Mouse (Mus musculus) B cell, adult (primary cell): ENCODE data around the gene Rhox4e. TPM values are rescaled to one million over a fixed set of nuclear protein-coding genes. Genes with fewer than 3 reads are reported as not detected.

ENCODE experiments used
- total RNA-seq: library from RNA; stranded (reverse); gene quantifications from 4 replicates; pipeline ENCODE4 v1.2.4, GENCODE M21; 2023; ENCODE audit not compliant: inconsistent age

Rhox4e gene
- total RNA-seq: not detected in 4 replicates

DNA sequence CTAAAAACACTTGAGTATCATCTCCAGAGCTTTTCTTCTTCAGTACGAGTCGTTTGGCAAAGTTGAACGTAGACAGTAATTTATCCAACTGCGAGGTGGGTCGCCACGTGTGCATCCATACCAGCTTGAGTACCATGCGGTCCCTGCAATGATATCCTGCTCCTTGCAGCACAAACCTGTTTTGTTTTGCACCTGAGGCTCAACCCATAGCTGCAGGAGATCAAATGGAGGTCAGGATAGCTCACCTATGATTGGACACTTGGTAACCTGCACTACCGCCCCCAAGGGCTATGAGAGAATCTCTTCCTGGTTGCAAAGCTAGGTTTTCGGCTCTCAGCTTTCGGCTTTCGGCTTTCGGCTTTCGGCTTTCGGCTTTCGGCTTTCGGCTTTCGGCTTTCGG is at the start of gene Rhox4e:
Rhox4e (plus strand) TSS at position 301 of the 400 bp plus-strand sequence.

DNA sequence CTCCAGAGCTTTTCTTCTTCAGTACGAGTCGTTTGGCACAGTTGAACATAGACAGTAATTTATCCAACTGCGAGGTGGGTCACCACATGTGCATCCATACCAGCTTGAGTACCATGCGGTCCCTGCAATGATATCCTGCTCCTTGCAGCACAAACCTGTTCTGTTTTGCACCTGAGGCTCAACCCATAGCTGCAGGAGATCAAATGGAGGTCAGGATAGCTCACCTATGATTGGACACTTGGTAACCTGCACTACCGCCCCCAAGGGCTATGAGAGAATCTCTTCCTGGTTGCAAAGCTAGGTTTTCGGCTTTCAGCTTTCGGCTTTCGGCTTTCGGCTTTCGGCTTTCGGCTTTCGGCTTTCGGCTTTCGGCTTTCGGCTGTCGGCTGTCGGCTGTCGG is 43.2 kb upstream of the Rhox4e start, which contains the start of gene Rhox4d:
Rhox4d (plus strand) TSS at position 301 of the 400 bp plus-strand sequence.

DNA sequence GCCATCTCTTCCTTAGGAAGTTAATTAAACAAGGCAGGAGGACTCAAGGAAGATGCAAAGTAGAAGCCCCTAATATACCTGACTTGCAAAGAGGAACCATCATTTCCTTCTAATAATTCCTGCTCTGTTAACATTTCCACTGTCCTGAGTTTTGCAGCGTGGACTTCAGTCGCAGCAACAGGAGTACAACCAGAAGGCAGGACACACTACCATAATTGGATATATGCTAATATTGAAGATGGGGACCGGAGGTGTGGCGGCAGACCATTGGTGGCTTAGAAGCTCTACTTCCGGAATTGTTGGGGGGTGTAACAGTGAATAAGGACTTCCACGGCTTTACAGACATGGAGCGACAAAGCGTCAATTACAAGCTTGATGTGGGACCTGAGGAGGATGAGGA is 27.1 kb upstream of the Rhox4e start, which contains the start of gene Rhox2e:
Rhox2e (plus strand) TSS at position 301 of the 400 bp plus-strand sequence.

DNA sequence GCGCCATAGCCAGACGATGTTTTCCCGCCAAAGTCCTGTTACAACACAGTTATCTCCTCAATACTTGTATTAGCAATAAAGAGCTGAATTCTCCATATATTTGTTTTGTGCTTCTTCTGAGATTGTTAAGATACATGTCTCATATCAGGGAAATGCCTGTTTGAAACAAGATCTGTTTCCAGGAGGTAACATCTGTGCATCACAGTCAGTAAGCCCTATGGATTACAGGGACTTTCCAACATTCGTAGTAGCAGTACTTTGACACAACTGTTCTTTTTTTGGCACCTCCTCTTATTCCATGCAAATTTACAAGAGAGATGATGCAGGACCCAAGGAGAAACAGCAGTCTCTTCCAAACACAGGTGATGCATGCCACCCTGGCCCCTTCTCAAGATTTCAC is 15.5 kb upstream of the Rhox4e start, which contains the start of gene Rhox3e:
Rhox3e (plus strand) TSS at position 301 of the 400 bp plus-strand sequence.

DNA sequence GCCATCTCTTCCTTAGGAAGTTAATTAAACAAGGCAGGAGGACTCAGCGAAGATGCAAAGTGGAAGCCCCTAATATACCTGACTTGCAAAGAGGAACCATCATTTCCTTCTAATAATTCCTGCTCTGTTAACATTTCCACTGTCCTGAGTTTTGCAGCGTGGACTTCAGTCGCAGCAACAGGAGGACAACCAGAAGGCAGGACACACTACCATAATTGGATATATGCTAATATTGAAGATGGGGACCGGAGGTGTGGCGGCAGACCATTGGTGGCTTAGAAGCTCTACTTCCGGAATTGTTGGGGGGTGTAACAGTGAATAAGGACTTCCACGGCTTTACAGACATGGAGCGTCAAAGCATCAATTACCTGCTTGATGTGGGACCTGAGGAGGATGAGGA is 13.9 kb downstream of the Rhox4e start, which contains the start of gene Rhox2f:
Rhox2f (plus strand) TSS at position 301 of the 400 bp plus-strand sequence.

DNA sequence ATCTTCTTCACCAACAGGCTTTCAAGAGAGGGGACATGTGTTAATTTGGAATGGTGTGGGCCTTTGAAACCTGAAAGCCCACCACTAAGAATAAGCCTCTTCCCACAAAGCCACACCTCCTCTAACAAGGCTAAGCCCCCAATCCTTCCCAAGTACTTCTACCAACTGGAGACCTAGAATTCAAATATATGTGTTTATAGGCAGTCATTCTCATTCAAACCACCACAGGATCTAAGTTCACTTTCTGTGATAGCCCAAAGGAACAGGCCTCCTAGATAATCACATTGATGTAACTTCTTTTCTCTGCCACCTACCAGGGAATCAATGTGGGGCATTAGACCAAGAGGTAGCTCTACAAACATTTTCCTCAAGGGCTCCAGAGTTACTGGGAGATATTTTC is 23.5 kb downstream of the Rhox4e start, which contains the start of gene Rhox3f:
Rhox3f (plus strand) TSS at position 301 of the 400 bp plus-strand sequence.

DNA sequence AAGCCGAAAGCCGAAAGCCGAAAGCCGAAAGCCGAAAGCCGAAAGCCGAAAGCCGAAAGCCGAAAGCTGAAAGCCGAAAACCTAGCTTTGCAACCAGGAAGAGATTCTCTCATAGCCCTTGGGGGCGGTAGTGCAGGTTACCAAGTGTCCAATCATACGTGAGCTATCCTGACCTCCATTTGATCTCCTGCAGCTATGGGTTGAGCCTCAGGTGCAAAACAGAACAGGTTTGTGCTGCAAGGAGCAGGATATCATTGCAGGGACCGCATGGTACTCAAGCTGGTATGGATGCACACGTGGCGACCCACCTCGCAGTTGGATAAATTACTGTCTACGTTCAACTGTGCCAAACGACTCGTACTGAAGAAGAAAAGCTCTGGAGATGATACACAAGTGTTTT is 50.4 kb downstream of the Rhox4e start, which contains the start of gene Rhox4f:
Rhox4f (minus strand) TSS at position 101 of the 400 bp plus-strand sequence.

Other genes with a start within 250 kb of the Rhox4e start
- gene Rhox3a2, start 177.4 kb upstream of the Rhox4e start, total RNA-seq: not detected in 4 replicates
- gene Rhox4a2, start 166.6 kb upstream of the Rhox4e start, total RNA-seq: not detected in 4 replicates
- gene Rhox2b, start 145.3 kb upstream of the Rhox4e start, total RNA-seq: not detected in 4 replicates
- gene Rhox4b, start 124.9 kb upstream of the Rhox4e start, total RNA-seq: not detected in 4 replicates
- gene Rhox2c, start 103.7 kb upstream of the Rhox4e start, total RNA-seq: not detected in 4 replicates
- not detected in 4 replicates for gene Rhox3c, start 98.8 kb upstream of the Rhox4e start, total RNA-seq
- not detected in 4 replicates for gene Rhox4c, start 77.1 kb upstream of the Rhox4e start, total RNA-seq
- not detected in 4 replicates for gene Rhox2d, start 64.0 kb upstream of the Rhox4e start, total RNA-seq
- gene Rhox4d, start 43.1 kb upstream of the Rhox4e start, total RNA-seq: not detected in 4 replicates
- not detected in 4 replicates for gene Rhox2e, start 27.0 kb upstream of the Rhox4e start, total RNA-seq
- not detected in 4 replicates for gene Rhox3e, start 15.4 kb upstream of the Rhox4e start, total RNA-seq
- not detected in 4 replicates for gene Rhox2f, start 14.0 kb downstream of the Rhox4e start, total RNA-seq
- not detected in 4 replicates for gene Rhox3f, start 23.6 kb downstream of the Rhox4e start, total RNA-seq
- gene Rhox4f, start 50.3 kb downstream of the Rhox4e start, total RNA-seq: not detected in 4 replicates
- gene Rhox3g, start 71.2 kb downstream of the Rhox4e start, total RNA-seq: not detected in 4 replicates
- not detected in 4 replicates for gene Rhox2g, start 86.1 kb downstream of the Rhox4e start, total RNA-seq
- gene Rhox4g, start 93.9 kb downstream of the Rhox4e start, total RNA-seq: not detected in 4 replicates
- gene Rhox3h, start 111.4 kb downstream of the Rhox4e start, total RNA-seq: not detected in 4 replicates
- not detected in 4 replicates for gene Rhox2h, start 115.9 kb downstream of the Rhox4e start, total RNA-seq
- not detected in 4 replicates for gene Rhox5, start 247.4 kb downstream of the Rhox4e start, total RNA-seq